Mouse (Mus musculus) thymus, postnatal 25 days (tissue): ENCODE data around the gene Plk2.

Source experiments
- DNase-seq: peaks from one replicate; pipeline ENCODE4 v3.0.0; 2022

Gene Plk2

DNA sequence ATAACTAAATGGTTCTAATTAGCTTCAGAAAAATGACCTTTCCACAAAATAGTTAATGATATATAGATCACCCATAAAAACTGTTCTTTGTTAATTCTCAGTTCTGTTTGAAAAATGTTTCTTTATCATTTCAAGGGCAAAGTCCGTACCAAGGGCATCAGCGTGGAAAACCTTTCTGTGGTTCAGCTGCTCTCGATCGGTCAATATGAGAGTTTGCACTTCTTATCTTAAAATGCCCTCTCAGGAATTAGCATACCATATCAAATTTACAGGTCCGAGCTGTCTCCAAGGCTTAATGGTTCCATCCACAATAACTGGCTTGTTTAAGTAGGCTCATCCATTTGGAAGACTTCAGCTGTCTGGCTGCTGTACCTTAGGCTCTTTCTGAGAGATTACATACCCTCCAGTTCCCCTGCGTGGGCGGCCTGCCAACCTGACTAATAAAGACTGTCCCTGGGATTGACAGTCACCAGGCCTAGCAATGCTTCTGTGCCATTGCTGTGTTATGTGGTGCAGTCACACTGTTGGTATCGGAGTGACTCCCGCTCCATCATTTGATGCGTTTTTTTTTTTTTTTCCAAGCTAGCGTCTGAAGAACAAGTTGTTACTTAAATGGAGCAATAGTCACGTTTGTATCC is 17.8 kb downstream of the Plk2 start:
- DNase-seq, result no peak

DNA sequence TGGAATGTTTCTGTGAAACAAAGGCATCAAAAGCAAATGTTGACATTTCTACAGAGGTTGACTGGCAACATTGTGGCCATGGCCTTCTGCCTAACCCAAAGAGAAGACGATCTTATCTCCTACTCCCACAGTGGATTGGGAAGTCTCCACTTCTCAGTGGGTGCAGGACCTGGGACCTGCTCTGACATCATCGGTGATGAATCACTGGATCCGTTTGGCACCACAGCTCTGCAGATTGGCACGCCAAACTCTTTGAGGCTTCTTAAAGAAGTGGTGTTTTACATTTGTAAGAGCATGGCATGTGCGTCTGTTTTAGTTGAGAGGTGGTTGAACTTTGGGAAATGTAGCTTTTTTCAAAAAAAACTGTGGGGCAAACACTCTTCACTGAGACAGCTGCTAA is 23.8 kb downstream of the Plk2 start:
- no peak for DNase-seq

DNA sequence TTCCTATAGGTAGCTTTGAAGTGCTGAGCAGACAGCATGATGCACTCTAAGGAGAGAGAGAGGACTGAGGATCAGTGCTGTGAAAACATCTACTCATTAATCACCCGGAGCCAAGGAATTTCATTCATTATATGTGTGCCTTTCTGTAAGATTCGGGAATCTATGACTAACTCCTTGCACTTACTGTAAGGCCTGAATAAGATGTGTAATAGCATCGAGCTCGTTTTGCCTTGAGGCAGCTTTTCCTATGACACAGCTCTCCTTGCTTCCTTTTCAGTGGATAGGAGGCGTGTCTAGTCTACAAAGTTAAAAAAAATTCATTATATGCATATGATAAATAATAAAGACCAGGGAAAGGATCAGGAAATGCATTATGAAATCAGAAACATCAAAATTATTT is 24.8 kb downstream of the Plk2 start:
- no peak for DNase-seq

DNA sequence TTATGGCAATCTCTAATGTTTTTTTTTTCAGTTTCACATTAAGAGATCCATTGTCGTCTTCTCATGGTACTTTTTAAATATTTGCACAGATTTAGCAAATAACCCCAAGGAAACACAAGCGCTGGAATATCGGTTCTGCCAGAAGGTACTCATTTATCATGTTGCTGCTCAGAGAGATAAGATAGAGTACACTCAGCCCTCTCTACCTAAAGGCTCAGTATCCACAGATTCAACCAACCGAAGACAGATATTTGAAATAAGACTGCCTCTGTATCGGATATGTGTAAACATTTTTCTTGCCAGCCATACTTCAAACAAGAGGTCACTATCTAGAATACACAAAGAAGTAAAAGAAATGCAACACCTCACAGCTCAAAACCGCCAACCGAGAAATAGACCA is 27.6 kb downstream of the Plk2 start:
- DNase-seq, result no peak

DNA sequence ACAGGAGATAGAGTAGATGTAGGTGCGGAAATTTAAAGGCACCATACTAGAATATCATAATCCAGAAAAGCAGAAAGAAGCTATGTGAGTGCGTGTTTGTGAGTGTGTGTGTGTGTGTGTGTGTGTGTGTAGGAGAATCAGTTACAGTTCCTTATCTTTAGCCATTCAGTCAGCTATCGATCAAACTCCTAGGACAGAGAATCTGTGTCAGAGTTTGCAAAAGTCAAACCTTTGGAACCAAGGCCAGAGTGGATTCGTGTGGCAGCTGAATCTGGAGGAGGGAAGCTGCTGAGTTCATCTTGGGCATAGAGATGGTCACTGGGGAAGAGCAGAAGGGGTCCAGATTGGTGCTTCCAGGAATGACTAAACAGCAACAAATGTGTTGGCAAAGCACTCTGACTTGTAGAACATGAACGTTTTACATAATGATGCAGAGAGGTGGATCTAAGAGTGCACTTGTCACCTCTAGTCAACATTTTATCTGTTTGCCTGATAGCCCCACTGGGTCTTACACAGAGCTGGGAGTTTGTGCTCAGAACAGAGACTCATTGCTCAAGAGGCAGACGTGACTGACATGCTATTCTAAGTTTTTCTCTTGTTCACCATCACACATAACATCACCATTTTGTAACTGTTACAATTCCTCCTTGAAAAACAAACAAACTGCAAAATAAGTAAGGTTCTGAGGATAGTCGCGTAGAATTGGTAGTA is 30.8 kb downstream of the Plk2 start:
- DNase-seq, result no peak

GRCm38 (mm10) chr13:110431388-110431787 is 36.5 kb downstream of the Plk2 start:
- DNase-seq, result no peak

DNA sequence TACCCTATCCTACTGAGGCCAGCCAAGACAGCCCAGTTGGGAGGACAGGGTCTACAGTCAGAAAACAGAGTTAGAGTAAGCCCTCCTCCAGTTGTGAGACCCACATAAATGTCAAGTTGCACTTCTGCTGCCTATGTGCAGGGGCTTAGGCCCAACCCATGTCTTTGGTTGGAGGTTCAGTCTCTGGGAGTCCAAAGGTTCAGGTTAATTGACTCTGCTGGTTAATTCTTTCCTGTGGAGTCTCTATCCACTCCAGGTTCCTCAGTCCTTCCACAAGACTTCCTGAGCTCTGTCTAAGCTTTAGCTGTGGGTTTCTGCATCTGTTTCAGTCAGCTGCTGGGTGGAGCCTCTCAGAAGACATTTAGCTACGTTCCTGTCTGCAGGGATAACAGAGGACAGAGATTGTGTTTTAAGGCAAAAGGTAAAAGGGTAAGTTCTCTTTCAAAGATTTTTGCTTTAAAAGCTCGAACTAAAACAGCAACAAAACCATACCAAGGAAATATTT is 37.3 kb downstream of the Plk2 start:
- no peak for DNase-seq

DNA sequence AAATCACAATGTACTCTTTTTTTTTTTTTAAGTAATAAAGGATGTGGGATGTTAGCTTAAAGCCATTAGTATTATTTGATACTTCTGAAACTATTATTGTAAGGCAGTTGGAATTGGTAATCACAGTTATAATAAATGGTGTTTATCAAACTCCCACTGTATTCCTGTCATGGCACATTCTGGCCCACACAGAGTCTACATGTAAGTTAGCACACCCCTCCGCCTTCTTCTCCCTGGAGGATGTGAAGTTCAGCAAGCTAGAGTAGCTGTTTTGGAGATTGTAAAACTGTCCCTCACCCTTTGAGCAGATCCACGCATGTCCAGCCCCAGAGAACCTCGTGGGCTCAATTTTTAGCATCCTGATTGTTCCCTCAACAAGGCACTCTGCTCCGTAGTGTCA is 37.8 kb downstream of the Plk2 start:
- DNase-seq, result no peak

- DNase-seq, result no peak
Measured at GRCm38 (mm10) chr13:110436692-110437091, 41.8 kb downstream of the Plk2 start.

DNA sequence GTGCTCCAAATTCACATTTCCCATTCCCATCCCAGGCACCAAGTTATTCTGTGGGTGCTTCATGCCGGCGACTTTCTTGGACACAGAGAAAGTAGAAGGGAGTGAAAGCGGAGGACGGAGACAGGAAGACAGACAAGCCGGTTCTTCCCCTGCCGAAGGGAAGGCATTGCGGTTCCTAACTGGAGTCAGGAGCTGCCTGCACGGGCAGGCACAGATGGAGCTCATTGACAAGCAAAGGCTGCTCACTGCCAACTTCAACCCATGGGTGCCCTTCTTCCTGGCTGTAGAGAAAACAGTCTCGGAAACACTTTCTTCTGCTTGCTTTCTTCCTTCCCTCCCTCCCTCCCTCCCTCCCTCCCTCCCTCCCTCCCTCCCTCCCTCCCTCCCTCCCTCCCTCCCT is 43.8 kb downstream of the Plk2 start:
- DNase-seq, result no peak

DNA sequence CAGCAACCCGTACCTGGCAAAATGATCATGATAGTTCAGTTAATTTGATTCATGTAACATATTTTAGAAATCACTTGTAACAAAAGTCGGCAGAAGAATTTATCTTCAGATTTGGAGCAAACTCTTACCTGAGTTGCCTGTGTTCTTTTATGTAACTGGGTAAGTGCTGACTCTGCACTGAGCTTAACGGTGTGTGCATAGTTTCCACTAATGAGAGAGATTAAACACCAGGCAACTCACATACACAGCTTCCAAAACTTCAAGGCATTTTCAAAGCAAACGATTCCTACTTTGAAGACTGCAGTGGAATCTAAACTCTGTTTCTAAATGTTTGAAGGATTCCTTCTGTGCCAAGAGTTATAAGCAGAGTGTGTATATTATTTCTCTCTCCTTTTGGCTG is 49.5 kb downstream of the Plk2 start:
- no peak for DNase-seq

DNA sequence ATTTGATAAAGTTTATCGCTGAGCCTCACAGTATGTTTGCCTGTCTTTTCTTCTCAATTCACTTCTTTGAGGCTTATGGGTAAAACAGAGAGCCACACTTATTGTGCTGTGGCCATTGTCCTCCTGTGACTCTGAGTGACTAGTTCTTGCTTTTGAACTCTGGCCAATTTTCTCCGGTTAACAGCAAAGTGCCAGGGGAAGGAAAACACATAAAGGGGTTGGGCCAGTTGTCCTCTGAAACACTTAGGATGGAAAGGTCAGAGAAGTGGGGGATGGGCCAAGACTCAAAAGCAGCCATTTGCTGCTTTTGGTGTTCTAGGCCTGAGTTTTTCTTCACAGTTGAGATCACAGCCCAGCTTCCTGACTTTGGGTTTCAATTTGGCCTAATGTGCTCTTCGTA is 50.0 kb downstream of the Plk2 start:
- DNase-seq, result no peak

GRCm38 (mm10) chr13:110446434-110446833 is 51.6 kb downstream of the Plk2 start:
- DNase-seq, result no peak

- DNase-seq, result no peak
Measured at GRCm38 (mm10) chr13:110450056-110450455, 55.2 kb downstream of the Plk2 start.
